Mouse (Mus musculus) natural killer cell, adult 2 months (primary cell): ENCODE measurements at regions not wholly inside any gene's neighbourhood (a gene's known extent, or its start where the extent isn't known, plus 50 kb on each side); places are given as distances from the start of the nearest gene placed in this dataset.
"Not testable (repeated sequence)": the region's sequence is repeated elsewhere in the genome, so short reads cannot be mapped to it uniquely, and the experiment has no call there.

Experiments used
- DNase-seq, 2 experiments: peaks; one replicate each; pipeline ENCODE4 v3.0.0; 2022; ENCODE audit warnings: low spot score in 2 of 2

DNA sequence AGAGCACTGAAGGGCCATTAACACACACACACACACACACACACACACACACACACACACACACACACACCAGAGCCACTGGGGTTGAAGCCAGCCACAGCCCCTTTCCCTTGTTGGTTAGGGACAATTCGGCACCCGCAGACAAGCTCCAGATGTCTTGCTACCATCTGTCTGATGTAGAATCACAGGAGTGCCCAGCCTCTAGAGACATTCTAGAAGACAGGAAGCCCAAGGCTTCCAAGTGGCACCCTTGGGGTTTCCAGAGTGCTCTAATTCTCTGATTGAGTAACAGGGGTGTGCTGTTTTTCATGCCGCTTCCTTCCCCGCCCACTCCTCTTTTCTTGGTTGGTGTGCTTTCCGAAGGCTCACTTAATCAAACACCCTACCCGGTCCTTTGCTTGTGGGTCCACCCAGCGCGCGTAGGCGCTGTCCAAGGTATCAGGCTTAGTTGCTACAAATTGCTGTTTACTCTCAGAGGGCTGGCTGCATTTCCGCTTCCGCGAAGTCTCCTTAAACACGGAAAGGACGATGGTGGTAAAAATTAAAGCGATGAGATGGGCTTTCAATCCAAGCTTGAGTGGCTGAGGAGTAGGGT is 59.5 kb upstream of the Zbtb18 start:
- peak in 1 of 2 experiments; percentile 32 for DNase-seq

DNA sequence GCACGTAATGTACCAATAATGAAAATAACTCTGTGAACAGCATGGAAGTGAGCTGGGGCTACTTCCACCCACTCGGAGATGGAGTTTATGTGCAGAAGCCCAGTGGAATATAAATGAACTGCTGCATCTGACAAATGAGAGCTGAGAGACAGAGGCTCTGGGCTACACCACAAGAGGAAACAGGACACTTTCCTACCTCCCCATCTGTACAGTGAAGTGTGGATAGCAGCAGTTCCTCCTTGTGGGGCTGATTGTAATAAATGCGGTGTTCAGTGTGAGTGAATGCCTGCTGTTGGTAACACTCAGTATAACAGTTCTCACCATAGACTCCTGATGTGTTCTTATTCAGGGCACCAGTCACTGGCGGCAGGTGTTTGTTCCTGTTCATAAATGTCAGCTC is 60.0 kb upstream of the Zbtb18 start:
- DNase-seq, result no peak

DNA sequence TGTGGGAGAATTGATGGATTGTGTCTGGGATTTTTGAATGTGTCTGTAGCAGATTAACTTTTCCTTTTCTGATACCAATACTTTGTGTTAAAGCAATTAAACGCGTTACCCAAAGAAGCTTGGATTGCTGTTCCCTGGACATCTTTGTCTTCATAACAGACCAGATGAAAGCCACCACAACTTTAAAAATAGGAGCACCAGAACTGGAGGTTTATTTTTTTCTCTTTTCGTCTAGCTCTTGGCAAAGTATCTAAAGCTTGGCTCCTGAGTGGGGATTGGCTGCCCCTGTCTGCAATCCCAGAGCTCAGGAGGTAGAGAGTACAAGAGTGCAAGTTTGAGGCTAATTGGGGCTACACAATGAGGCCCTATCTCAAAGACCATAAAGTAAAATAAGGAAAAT is 64.0 kb upstream of the Zbtb18 start:
- DNase-seq, result no peak

DNA sequence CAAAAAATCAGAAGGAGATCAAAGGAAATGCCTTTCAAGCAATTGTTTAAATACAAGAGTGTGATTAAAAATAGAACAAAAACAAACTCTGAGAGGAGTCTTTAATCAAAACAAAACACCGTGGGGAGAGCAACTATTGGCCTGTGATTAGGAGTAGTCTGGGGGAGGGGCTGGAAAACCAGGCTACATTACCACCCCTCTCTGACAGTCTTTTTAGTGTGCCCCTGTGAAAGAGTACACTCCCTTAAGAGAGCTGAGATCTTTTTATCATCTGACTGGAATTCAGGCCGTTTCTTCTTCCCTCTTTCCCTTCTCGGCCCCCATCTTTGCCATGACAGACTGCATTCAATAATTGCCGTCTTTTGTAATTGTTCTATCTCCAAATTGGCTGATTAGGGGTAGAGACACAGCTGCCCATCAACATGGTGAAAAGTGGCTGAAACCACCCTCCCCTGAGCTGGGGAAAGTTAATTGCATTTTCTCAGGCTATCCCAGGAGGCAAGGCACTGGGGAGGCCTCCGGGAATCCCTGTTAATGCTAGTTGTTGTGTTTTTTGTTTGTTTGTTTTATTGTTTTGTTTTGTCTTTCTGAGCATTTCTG is 68.8 kb upstream of the Zbtb18 start:
- no peak for DNase-seq

DNA sequence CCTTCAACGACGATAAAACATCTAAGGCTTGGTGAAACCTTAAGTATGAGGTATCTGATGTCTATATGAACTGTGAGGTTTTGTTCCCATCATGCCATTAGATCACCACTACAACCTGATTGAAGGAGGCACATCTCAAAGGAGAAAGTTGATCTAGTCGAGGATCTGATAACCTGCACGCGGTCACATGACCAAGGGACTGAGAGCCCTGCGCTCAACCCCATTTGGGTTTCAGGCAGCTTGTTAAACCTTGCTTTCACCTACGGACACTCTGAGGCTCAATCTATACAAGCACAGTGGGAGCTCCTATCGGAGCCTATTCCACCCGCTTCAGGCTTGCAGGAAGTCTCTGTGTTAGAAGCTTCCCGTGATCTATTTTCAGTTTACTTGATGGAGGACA is 70.1 kb upstream of the Zbtb18 start:
- no peak for DNase-seq

DNA sequence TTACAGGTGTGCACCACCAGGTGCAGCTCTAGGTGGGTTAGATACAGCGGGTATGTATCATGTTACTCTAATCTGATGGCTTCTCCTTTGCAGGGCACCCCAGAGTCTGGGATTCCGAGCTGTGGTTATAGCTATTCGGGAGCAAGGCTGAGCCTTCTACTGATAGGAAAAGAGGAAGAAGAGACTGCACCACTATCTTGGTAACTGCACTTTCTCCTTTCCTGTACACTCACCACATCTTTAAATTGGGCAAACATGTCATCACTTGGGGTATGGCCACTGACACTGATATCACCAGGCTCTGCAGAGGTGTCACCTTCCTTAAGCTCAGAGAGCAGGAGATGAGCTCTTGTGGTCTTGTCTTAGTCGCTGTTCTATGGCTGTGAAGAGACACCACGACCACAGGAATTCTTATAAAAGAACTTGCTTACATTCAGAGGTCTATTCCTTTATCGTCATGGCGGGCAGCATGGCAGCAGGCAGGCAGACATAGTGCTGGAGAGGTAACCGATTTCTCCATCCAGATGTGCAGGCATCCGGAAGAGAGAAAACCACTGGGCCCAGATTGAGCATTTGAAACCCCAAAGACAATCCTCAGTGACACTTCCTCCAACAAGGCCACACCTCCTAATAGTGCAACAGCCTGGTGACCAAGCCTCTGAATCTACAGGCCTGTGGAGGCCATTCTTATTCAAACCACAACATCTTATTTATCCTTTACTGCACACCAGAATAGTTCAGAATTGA is 74.1 kb upstream of the Zbtb18 start:
- DNase-seq, result peak in 1 of 2 experiments; percentile 7

DNA sequence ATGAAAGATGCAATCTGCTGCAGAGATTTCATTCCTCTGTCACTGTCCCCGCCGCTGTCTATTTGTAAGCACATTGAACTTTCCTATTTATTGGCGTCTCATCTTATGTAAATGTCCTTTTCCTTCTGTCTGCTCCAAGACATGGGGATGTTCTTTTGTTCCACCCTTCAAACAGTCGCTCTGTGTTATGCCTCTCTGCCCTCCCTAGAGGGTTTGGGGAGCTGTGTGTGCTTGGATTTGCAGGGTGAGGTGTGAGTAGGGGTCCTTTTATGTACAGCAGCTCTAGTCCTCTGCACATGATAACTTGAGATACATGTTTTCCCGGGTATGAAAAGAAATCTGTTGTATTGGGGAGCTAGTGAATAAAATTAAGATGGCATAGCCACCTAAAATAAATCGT is 75.2 kb upstream of the Zbtb18 start:
- no peak for DNase-seq

DNA sequence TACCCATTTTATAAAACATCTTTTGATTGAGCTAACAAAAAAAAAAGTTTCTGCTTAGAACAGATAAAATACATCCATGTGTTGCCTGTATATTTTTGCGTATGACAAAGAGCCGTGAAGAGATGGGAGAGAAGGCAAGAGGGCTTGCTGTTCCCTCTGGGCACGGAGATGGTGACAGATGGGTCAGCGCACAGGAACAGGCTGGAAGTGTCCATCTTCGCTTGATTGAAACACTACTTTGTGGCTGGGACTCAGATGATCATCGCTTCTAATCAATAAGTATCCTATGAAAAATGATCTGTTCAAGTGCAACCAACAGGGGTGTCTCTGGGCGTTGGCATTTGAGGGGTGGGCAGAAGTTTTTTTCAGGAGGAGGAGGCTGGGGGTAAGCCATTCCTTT is 75.7 kb upstream of the Zbtb18 start:
- no peak for DNase-seq

DNA sequence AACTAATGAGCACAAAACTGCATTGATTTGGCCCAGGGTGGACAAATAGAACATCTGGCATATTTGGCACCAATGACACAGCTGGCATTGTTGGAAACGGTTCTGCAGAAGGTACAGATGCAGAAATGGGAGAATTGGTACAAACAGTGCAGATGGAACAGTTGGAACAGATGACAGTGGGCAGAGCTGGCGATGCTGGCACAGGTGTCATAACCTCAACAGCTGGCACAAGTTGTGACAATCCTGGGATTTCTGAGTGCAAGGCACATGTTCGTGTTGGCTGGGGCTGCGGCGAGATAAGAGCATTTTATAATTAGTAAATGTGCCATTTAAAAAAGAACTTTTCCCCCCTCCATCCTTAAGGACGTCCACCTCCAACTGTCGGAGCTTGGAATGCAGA is 77.8 kb upstream of the Zbtb18 start:
- DNase-seq, result no peak

DNA sequence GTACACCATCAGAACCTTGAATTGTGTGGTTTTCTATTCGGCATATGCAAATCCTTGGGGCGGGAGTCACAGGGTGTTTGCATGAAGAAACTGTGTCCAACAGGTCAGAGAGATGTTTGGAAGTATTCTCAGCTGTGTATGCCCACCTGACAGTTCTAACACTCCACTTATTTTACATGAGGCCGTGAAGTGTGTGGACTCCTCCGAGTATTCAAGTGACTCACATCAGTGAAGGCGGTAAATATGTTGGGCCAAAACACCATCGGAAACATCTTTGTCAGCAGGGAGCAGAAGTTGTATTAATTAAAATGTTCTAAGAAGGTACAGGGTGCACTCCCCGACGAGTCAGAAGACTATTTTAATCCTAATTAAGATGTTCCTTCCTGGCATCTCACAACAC is 79.8 kb upstream of the Zbtb18 start:
- DNase-seq, result no peak

DNA sequence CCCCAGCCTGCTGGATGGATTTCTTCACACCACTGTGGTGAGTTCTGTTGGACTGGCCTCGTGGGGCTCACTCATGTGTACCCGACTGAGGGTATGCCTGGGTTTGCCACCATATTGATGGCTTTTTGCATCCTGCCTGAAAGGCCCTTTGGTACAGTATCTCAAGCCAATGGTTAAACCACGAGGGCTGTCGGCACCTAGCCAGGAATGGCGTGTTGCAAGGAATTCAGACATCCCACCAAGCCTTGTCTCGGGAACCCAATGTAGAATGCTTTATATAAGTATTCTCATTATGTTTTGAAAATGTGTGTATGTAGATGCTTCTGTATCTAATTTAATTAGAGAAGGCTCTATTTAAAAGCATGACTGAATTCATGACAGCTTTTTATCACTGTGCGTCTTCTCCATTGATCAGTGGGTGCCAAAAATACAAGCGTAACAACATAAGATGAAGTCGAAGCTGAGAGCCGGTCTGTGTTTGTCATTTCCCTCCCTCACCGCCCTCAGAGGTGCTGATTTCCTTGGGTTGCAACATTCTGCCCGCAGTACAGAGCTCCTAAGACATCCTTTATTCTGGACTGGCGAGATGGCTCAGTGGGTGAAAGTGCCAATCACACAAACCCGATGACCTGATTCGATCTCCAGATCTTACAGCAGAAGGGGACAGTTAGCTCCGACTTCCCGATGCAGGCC is 90.5 kb upstream of the Akt3 start:
- no peak for DNase-seq

DNA sequence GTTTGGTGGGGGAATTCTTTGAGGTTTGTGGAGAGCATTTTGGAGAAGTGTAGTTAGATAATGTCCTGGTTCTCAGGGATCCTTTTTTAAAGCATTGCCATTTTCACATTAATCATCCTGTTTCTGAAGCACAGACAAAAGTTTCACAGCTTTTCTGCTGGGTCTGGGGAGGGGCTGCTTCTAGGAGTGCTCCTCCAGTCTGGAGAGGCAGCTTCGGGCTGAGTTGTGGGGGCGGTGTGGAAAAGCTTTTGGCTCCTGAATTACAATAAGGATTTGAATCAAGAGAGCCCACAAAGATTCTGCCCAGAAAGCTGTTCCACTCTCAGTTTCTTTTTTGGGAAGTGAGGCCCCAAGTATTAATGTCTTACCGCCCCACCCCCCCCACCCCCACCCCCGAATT is 89.2 kb upstream of the Akt3 start:
- DNase-seq, result no peak

DNA sequence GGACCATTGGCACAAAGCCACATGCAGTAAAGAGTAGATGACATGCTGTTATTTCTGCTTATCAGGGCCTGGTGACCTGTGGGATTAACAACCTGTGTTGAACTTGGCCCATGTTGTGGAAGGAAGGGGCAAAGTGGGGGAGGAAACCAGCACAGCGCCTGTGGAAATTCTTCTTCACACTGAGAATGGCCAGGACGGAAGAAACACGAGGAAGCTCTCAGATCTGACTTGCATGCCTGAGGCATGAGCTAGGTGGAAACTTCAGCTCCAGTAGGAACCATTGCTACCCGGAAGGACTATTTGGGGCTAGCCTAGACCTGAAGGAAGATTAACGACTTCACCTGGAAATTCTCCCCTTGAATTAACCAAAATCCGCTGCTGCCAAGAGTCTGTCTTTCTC is 88.5 kb upstream of the Akt3 start:
- DNase-seq, result no peak

DNA sequence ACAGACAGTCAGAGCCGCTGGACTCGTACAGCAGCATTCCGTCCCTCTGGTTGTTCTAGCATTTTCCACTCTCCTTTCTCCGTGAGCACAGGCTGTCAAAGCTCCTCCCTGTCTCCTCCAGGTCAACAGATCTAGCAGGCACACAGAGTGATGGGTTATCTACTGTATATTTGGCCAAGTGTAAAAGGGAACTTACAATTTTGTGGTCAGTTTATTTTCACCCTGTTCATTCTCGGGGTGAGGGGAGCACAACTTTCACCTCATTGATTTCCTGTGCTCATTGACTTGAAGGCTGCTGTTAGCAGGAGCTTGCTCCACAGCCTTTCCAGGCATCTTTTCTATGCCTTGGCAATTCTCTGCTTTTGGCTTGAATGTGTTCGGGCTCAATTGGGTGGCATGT is 87.5 kb upstream of the Akt3 start:
- DNase-seq, result no peak

DNA sequence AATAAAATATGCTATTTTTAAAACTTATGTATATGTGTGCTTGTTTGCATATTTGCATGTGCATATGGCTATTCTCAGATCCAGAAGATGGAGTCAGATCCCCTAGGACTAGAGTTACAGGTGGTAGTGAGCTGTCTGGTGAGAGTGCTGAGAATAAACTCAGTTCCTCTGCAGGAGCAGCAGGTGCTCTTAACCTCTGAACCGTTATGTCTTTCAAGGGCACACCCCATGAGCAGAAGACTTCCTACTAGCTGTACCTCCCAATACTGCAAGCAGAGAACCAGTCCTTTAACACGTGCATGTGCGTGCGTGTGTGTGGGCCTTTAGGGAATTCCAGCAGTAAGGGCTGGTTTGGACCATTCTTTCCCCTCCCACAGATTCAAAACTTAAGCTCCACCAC is 85.9 kb upstream of the Akt3 start:
- no peak for DNase-seq

DNA sequence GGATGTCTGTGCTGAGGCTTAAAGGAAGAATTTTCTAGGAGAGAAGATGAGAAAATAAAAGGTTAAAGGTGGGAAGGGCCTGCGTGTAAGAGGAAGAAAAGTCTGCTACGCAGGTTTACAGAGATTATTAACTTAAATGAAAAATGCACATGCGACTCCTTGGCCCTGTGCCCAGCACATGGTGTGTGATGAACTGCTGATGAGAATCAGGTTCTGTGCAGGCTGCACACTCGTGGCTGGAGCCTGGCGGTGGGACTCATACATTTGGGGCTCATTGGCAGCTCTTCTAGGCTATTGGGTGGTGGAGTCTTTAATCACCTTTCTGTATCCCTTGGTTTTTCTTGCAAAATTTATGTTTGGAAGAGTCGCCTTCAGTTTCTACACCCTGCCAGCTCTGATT is 85.1 kb upstream of the Akt3 start:
- no peak for DNase-seq

DNA sequence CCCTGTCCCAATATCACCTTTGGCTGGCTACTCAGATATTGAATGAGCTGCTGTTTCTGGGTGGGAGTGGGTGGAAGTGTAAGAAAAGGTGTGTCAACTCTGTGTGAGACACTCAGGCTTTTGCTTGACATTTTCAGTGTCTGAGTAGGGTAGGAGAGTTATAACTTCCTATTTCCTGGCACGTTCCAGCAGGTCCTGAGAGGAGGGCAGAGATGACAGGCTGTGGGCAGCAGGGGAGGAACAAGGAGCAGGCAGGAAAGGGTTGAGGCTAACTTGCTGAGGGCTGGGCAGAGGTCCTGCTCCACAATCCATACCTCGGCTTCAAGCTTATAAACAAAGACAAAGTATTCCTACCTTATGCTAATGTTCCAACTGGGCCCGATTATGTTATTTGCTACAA is 82.2 kb upstream of the Akt3 start:
- DNase-seq, result no peak

DNA sequence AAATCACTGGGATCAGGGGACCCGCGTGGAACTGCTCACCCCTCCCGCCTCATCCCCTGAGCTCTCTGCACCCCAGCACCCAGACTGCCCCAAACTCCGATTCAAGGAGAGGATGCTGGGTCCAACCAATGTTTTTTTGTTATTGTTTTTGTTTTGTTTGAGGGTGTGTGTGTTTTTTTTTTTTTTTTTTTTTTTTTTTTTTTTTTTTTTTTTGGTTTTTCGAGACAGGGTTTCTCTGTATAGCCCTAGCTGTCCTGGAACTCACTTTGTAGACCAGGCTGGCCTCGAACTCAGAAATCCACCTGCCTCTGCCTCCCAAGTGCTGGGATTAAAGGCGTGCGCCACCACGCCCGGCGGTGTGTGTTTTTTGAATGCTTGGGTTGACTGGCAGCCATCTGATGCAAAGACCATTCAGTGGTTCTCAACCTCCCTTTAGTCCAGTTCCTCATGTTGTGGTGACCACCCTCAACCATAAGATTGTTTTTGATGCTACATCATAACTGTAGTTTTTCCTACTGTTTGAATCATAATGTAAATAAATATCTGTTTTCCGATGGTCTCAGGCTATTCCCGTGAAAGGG is 81.3 kb upstream of the Akt3 start:
- not testable (repeated sequence) for DNase-seq

DNA sequence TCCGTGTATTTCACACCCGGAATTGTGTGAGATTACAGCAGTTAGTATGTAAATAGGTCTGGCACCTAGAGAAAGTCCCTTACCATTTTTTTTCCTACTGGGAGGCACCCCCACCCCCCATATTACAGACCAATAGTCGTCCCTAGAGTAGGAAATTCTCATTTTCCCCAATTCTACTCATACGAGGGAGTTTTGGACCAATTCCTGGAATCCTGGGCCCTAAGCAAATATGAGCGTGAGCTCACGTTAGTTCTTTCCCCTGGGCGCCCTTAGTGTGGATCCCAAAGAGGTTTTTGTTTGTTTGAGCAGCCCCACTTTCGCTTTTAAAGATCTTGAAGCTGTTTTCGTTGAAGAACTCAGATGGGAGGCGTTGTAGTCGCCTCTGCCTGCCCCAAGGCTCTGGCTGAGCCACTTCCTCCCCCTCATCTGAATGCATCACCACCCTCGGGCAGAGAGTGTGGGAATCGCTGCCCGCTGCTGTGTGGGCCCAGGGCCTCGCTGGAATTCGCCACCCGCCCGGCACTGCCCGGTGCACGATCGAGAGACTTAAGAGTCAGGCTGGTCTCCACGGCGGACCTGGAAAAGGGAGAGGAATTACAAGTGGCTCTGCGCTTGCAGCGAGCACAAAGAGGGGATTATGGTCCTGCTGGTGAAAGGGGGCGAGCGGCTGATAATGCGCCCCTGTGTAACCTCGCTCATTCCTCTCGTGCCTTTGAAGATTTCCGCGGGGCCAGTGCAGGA is 80.6 kb upstream of the Akt3 start:
- peak; percentile 20 to 37 for DNase-seq

DNA sequence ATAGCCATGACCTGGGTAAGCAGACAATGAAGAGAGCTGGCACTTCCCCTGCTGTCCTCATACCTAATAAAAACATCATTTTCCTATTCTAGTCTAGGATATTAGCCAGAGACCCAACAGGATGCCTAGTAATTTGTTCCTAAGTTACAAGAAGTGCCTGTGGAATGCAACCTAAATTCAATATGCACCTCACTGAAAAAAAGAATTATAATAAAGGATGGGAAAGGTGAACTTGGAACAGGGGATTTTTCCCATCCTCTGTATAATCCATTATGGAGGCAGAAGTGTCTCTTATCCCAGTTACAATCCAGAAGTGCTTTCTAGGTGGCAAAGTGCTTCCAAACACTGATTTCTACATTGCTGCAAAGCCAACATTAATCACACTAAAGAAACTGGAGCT is 79.8 kb upstream of the Akt3 start:
- DNase-seq, result no peak

DNA sequence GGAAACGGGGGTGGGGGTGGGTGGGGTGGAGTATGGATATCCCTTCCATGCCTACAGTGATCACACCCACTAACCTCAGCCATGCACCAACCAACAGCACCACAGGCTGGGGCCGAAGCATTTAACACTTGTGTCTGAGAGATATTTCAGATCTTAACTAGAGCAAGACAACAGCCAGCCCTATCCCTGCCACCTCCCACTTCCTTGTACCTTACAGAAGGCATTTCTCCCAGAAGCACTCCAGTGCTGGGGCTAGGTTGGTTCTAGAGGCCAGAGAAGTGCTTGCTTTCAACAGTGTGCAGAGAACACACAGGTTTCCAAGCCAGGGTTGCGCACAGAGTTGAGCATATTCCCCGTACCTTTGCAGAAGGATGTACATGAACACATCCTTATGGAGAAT is 79.1 kb upstream of the Akt3 start:
- DNase-seq, result no peak

DNA sequence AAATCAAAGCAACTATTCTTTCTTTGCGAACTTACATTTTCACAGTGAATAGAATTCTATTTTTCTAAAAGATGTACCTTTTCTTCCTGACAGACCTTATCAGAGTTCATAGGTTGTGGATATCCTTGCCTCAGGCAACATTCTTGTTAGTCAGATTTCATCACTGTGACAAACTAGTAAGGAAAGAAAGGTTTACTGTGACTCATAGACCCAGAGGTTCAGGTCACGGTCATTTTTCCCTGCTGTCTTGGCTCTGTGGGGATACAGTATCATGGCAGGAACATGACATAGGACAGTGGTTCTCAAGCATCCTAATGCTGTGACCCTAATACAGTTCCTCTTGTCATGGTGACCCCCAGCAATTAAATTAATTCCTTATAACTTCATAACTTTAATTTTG is 78.4 kb upstream of the Akt3 start:
- no peak for DNase-seq
